Mouse (Mus musculus): ENCODE data around the gene Zfp618.

Gene Zfp618

GRCm38 (mm10) chr4:62965497-62966302 lies at the start of gene Zfp618:
TSS of gene Zfp618 (plus strand) at chr4:62965573.
- no peak for DNase-seq (ENCODE audit: low read depth, low spot score)

GRCm38 (mm10) chr4:62917056-62917455 lies 48.3 kb upstream of the Zfp618 start:
- DNase-seq (ENCODE audit: low read depth, low spot score) = no peak

- DNase-seq (ENCODE audit: low read depth, low spot score) = no peak
Measured at GRCm38 (mm10) chr4:62933798-62934197, 31.6 kb upstream of the Zfp618 start.

GRCm38 (mm10) chr4:62935589-62936218 lies 29.7 kb upstream of the Zfp618 start:
- DNase-seq (ENCODE audit: low read depth, low spot score) = no peak

GRCm38 (mm10) chr4:62941961-62942892 lies 23.1 kb upstream of the Zfp618 start:
- DNase-seq (ENCODE audit: low read depth, low spot score) = no peak

- no peak for DNase-seq (ENCODE audit: low read depth, low spot score)
Measured at GRCm38 (mm10) chr4:62944326-62944879, 21.0 kb upstream of the Zfp618 start.

- DNase-seq (ENCODE audit: low read depth, low spot score) = no peak
Measured at GRCm38 (mm10) chr4:62963806-62964205, 1.6 kb upstream of the Zfp618 start.

- no peak for DNase-seq (ENCODE audit: low read depth, low spot score)
Measured at GRCm38 (mm10) chr4:62964844-62965496, 403 bp upstream of the Zfp618 start.

GRCm38 (mm10) chr4:62969526-62969925 lies 4.2 kb downstream of the Zfp618 start:
- DNase-seq (ENCODE audit: low read depth, low spot score) = no peak

GRCm38 (mm10) chr4:62971991-62972390 lies 6.6 kb downstream of the Zfp618 start:
- DNase-seq (ENCODE audit: low read depth, low spot score) = no peak

- no peak for DNase-seq (ENCODE audit: low read depth, low spot score)
Measured at GRCm38 (mm10) chr4:62973086-62973485, 7.7 kb downstream of the Zfp618 start.

GRCm38 (mm10) chr4:62974901-62975300 lies 9.5 kb downstream of the Zfp618 start:
- DNase-seq (ENCODE audit: low read depth, low spot score) = no peak

- no peak for DNase-seq (ENCODE audit: low read depth, low spot score)
Measured at GRCm38 (mm10) chr4:62975541-62975940, 10.2 kb downstream of the Zfp618 start.

- DNase-seq (ENCODE audit: low read depth, low spot score) = no peak
Measured at GRCm38 (mm10) chr4:62977454-62977853, 12.1 kb downstream of the Zfp618 start.

GRCm38 (mm10) chr4:62978501-62978911 lies 13.1 kb downstream of the Zfp618 start:
- DNase-seq (ENCODE audit: low read depth, low spot score) = no peak

- DNase-seq (ENCODE audit: low read depth, low spot score) = no peak
Measured at GRCm38 (mm10) chr4:62981572-62981971, 16.2 kb downstream of the Zfp618 start.

- DNase-seq (ENCODE audit: low read depth, low spot score) = no peak
Measured at GRCm38 (mm10) chr4:62983556-62983955, 18.2 kb downstream of the Zfp618 start.

GRCm38 (mm10) chr4:62991336-62991735 lies 26.0 kb downstream of the Zfp618 start:
- no peak for DNase-seq (ENCODE audit: low read depth, low spot score)

GRCm38 (mm10) chr4:62993190-62993589 lies 27.8 kb downstream of the Zfp618 start:
- no peak for DNase-seq (ENCODE audit: low read depth, low spot score)

- DNase-seq (ENCODE audit: low read depth, low spot score) = no peak
Measured at GRCm38 (mm10) chr4:62997606-62998005, 32.2 kb downstream of the Zfp618 start.

GRCm38 (mm10) chr4:62998431-62998835 lies 33.1 kb downstream of the Zfp618 start:
- no peak for DNase-seq (ENCODE audit: low read depth, low spot score)

All from CD4-positive helper T cell, adult 2 months (primary cell).